Mouse (Mus musculus) adrenal gland, postnatal 0 days (tissue): ENCODE results near the gene Ndufs8. TPM values are rescaled to one million over a fixed set of nuclear protein-coding genes. Genes with fewer than 3 reads are reported as not detected.

Source experiments
- polyA plus RNA-seq: library from polyadenylated mRNA; unstranded; fragments of >200 nt; fragmentation: Nextera tagmentation; extraction: Ambion mirVana; gene quantifications from 2 replicates; pipeline ENCODE4 v1.2.1, GENCODE M21; 2015

Gene Ndufs8
- polyA plus RNA-seq = 485 and 531 TPM in 2 replicates

DNA sequence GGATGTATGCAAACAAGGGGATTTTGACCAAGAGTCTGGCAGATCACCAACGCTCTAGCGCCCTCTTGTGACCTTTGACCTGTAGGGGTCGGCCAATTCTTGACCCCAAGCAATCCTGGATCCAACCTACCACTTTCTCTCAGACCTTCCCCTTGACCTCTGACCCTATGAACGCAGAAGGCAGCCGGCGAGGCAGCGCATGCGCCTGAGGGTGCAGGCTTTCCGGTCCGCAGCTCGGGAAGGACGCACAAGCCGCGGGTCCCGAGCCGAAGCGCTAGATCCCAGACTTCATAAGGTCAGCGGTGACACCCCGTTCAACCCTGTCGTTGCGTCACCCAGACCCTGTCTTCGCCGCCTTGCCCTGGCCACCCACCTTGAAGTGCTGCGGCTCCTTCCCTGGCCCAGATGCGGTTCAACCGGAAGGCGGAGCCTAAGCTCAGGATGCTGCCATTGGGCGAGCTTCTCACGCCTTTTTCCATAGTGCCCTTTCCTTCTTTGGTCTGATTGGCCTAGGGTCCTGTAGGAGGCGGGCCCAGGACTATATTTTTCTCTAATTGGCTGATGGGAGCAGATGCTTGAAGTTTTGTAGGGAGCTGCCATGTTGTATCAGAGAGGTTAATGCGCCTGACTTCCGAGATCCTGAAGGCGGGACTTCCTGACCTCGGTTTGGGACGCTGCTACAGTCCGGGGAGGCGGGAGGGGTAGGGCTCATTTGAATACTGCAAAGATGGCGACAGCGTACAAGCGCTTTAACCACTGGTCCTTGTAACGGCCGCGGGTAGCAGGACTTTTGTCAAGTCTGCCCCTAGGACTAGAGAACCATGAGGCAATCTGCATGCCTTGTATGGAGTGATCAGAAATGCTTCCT lies at the start of gene Ndufs8:
Ndufs8 (minus strand) TSS at position 438 of the 868 bp plus-strand sequence.

GRCm38 (mm10) chr19:3958470-3958869 lies 45.9 kb upstream of the Ndufs8 start, which contains the start of gene Aldh3b3:
Aldh3b3 (plus strand) TSS chr19:3958645.

DNA sequence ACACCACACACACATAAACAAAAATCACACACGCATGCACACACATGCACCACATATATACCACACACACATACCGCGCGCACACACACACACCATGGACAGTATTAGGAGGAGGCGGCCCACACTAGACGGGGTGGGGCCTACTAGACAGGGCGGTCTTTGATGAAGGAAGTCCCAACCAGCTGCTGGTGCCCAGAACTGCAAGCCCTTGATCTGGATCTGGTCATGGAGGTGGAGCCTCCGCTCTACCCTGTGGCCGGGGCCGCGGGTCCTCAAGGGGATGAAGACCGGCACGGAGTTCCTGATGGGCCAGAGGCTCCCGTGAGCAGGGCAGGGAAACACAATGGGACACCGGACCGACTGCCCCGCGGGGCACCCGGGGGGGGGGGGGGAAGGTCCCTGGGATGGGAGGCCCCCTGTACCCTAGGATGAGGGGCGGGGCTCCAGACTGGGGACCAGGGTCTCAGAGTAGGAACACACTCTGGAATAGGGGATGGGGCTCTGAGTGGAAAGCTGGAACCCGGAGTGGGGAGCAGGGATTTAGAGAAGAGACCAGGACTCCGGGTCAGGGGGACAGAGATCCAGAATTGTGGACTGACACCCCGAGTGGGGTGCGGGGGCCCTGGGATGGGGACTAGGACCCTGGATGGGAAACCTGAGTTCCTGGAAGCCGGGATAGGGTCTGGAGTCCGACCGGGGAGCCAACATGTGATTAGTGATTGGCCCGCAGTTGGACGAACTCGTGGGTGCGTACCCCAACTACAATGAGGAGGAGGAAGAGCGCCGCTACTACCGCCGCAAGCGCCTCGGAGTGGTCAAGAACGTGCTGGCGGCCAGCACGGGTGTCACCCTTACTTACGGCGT lies 22.7 kb upstream of the Ndufs8 start, which contains the start of gene Unc93b1:
Unc93b1 (plus strand) TSS at position 155 of the 864 bp plus-strand sequence.

GRCm38 (mm10) chr19:3929211-3929941 lies 16.8 kb upstream of the Ndufs8 start, which contains the start of gene Aldh3b1:
Aldh3b1 (minus strand) TSS chr19:3929808.

DNA sequence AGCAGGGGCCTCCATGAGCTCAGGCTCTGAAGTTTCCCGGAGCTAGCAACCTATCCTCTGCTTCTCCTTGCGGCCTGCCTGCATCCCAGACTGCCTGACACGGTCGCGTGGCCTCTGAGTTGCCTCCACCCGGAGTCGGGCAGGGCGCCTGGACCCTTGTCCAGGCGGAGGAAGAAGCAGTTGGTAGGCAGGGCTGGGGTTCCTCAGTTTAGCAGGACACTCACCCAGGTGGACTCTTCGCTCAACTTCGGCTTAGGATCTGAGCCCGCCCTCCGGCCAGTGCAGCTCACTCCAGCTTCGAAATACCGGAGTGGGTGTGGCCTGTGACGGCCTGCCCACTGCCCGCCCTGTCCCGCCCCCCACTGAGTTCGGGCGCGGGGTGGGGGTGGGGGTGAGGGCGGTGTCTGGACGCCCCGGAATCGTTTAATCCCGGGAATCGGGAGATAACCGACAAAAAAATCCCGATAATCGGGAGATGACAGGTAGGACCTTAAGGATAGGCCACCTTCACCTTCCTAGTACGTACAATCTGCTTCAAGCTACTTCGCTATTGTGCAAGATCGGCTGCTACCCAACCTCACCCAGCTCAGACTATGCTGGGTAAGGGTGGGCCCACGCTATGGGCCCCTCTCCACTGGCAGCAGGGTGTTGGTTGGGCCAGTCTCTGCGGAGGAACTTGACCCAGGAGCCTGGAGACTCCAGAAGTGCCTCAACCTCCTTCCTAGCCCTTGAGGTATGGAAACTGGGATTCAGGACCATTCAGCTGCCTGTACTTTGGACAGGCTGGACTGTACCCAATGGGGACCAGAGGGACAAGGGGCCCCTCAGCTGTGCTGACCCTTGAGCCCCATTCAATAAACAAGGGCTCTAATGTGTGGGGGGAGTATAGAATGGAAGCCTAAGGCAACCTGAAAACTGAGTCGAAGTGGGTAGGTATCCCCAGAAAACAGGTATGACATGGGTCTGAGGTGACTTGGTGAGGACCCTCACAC lies 5.5 kb downstream of the Ndufs8 start, which contains the start of gene Tcirg1:
Tcirg1 (minus strand) TSS at position 339 of the 992 bp plus-strand sequence.

Other genes starting within 250 kb of the Ndufs8 start
- gene Lrp5, start 226.2 kb downstream of the Ndufs8 start, polyA plus RNA-seq = 2.4 and 4.7 TPM in 2 replicates
- gene 1810055G02Rik, start 204.5 kb downstream of the Ndufs8 start, polyA plus RNA-seq = 20.3 and 22.3 TPM in 2 replicates
- 15.8 and 22.3 TPM in 2 replicates for gene Kmt5b, start 145.4 kb downstream of the Ndufs8 start, polyA plus RNA-seq
- 22.5 and 45.6 TPM in 2 replicates for gene Chka, start 61.0 kb downstream of the Ndufs8 start, polyA plus RNA-seq
- 25.1 and 40.7 TPM in 2 replicates for gene Tcirg1, start 5.6 kb downstream of the Ndufs8 start, polyA plus RNA-seq
- 81.3 and 172 TPM in 2 replicates for gene Aldh3b1, start 17.0 kb upstream of the Ndufs8 start, polyA plus RNA-seq
- gene Unc93b1, start 22.4 kb upstream of the Ndufs8 start, polyA plus RNA-seq = 35.9 and 57.3 TPM in 2 replicates
- gene Aldh3b3, start 45.9 kb upstream of the Ndufs8 start, polyA plus RNA-seq = 0.09 TPM in 1 of 2 replicates, not detected in the other
- 0.28 and 0.51 TPM in 2 replicates for gene Aldh3b2, start 59.6 kb upstream of the Ndufs8 start, polyA plus RNA-seq
- 19.0 and 38.9 TPM in 2 replicates for gene Acy3, start 73.8 kb upstream of the Ndufs8 start, polyA plus RNA-seq
- not detected in 2 replicates for gene Tbx10, start 80.0 kb upstream of the Ndufs8 start, polyA plus RNA-seq
- gene Nudt8, start 87.8 kb upstream of the Ndufs8 start, polyA plus RNA-seq = 47.5 and 51.7 TPM in 2 replicates
- gene Gm49405, start 87.9 kb upstream of the Ndufs8 start, polyA plus RNA-seq = 0.63 and 1.1 TPM in 2 replicates
- 1.3 and 1.9 TPM in 2 replicates for gene Doc2g, start 90.5 kb upstream of the Ndufs8 start, polyA plus RNA-seq
- gene Ndufv1, start 100.0 kb upstream of the Ndufs8 start, polyA plus RNA-seq = 157 and 202 TPM in 2 replicates
- gene Gstp1, start 125.2 kb upstream of the Ndufs8 start, polyA plus RNA-seq = 407 and 489 TPM in 2 replicates
- gene Gstp2, start 133.2 kb upstream of the Ndufs8 start, polyA plus RNA-seq = 6.0 and 9.7 TPM in 2 replicates
- 3.0 and 3.5 TPM in 2 replicates for gene Gstp3, start 146.8 kb upstream of the Ndufs8 start, polyA plus RNA-seq
- gene Cabp2, start 168.8 kb upstream of the Ndufs8 start, polyA plus RNA-seq = not detected in 2 replicates
- gene Cdk2ap2, start 184.4 kb upstream of the Ndufs8 start, polyA plus RNA-seq = 66.6 and 102 TPM in 2 replicates
- 12.9 and 14.0 TPM in 2 replicates for gene Pitpnm1, start 187.2 kb upstream of the Ndufs8 start, polyA plus RNA-seq
- gene Aip, start 213.1 kb upstream of the Ndufs8 start, polyA plus RNA-seq = 78.0 and 102 TPM in 2 replicates
- not detected in 2 replicates for gene Gpr152, start 227.0 kb upstream of the Ndufs8 start, polyA plus RNA-seq
- 0.03 and 0.06 TPM in 2 replicates for gene Cabp4, start 231.3 kb upstream of the Ndufs8 start, polyA plus RNA-seq
- gene Coro1b, start 235.8 kb upstream of the Ndufs8 start, polyA plus RNA-seq = 169 and 210 TPM in 2 replicates
- 2.5 and 4.9 TPM in 2 replicates for gene Ptprcap, start 240.8 kb upstream of the Ndufs8 start, polyA plus RNA-seq